Mouse (Mus musculus): Measurements from ENCODE around the gene Map4k2.

- no peak for TF ChIP-seq CTCF (IDR thresholded peaks at IDR 0.05; ENCODE audit: control insufficient read depth, insufficient read depth, insufficient read length)
- no peak for TF ChIP-seq MAX (IDR thresholded peaks at IDR 0.05)
- no peak for TF ChIP-seq USF1 (IDR thresholded peaks at IDR 0.05; ENCODE audit: low read depth)
- TF ChIP-seq MYOG (IDR thresholded peaks at IDR 0.05; ENCODE audit: control insufficient read depth, extremely low read depth, insufficient read length) = no peak
- TF ChIP-seq FOSL1 (IDR thresholded peaks at IDR 0.05; ENCODE audit: insufficient read depth, low read length, poor library complexity, severe bottlenecking) = no peak
- no peak for TF ChIP-seq MYOD1 (IDR thresholded peaks at IDR 0.05; ENCODE audit: control insufficient read depth, insufficient read length, low read depth)
These were observed 57.7 kb downstream of the Map4k2 start for GRCm38 (mm10) chr19:6398447-6399284.

Data from C2C12 (cell line).